Mouse (Mus musculus) ovary, adult 18-20 months (tissue): ENCODE data around the gene Stox2.
A peak's percentile ranks its signal among the peaks of the same experiment; 100 is the strongest.
"Not testable (repeated sequence)": the region's sequence is repeated elsewhere in the genome, so short reads cannot be mapped to it uniquely, and the experiment has no call there.

Experiments
- DNase-seq: peaks from one replicate; pipeline ENCODE4 v3.0.0; 2022; ENCODE audit warnings: low spot score, mixed read lengths

The Stox2 gene

GRCm38 (mm10) chr8:47446312-47447046 lies at the start of gene Stox2:
Gene Stox2 (minus strand): TSS chr8:47446362.
- DNase-seq: no peak

GRCm38 (mm10) chr8:47495428-47495827 lies 49.3 kb upstream of the Stox2 start:
- no peak for DNase-seq

- DNase-seq: no peak
Observed at GRCm38 (mm10) chr8:47494602-47495153, 48.5 kb upstream of the Stox2 start.

- no peak for DNase-seq
Observed at GRCm38 (mm10) chr8:47493106-47493505, 46.9 kb upstream of the Stox2 start.

GRCm38 (mm10) chr8:47487231-47487630 lies 41.1 kb upstream of the Stox2 start:
- DNase-seq: no peak

- no peak for DNase-seq
Observed at GRCm38 (mm10) chr8:47482354-47483071, 36.4 kb upstream of the Stox2 start.

- no peak for DNase-seq
Observed at GRCm38 (mm10) chr8:47480039-47480438, 33.9 kb upstream of the Stox2 start.

- no peak for DNase-seq
Observed at GRCm38 (mm10) chr8:47461650-47462049, 15.5 kb upstream of the Stox2 start.

GRCm38 (mm10) chr8:47459216-47459749 lies 13.1 kb upstream of the Stox2 start:
- DNase-seq: no peak

- DNase-seq: no peak
Observed at GRCm38 (mm10) chr8:47458591-47458990, 12.4 kb upstream of the Stox2 start.

GRCm38 (mm10) chr8:47449211-47449610 lies 3.0 kb upstream of the Stox2 start:
- DNase-seq: not testable (repeated sequence)

- DNase-seq: no peak
Observed at GRCm38 (mm10) chr8:47439271-47439670, 6.9 kb downstream of the Stox2 start.

GRCm38 (mm10) chr8:47437976-47438375 lies 8.2 kb downstream of the Stox2 start:
- DNase-seq: no peak

GRCm38 (mm10) chr8:47435861-47436260 lies 10.3 kb downstream of the Stox2 start:
- DNase-seq: no peak

- DNase-seq: no peak
Observed at GRCm38 (mm10) chr8:47435412-47435811, 10.8 kb downstream of the Stox2 start.

GRCm38 (mm10) chr8:47431263-47431662 lies 14.9 kb downstream of the Stox2 start:
- no peak for DNase-seq

GRCm38 (mm10) chr8:47414258-47414525 lies 32.0 kb downstream of the Stox2 start:
- DNase-seq: not testable (repeated sequence)

- DNase-seq: peak; percentile 20
Observed at GRCm38 (mm10) chr8:47413524-47414257, 32.5 kb downstream of the Stox2 start.

- no peak for DNase-seq
Observed at GRCm38 (mm10) chr8:47412696-47413523, 33.3 kb downstream of the Stox2 start.

- DNase-seq: no peak
Observed at GRCm38 (mm10) chr8:47411994-47412695, 34.0 kb downstream of the Stox2 start.

GRCm38 (mm10) chr8:47411321-47411720 lies 34.8 kb downstream of the Stox2 start:
- no peak for DNase-seq
